Mouse (Mus musculus): ENCODE measurements around the gene Inpp4b.

GRCm38 (mm10) chr8:81893292-81893691 is 550.9 kb downstream of the Inpp4b start:
- TF ChIP-seq POLR2A (IDR thresholded peaks at IDR 0.05; ENCODE audit: borderline replicate concordance, extremely low read depth, insufficient read depth, insufficient read length, poor library complexity, severe bottlenecking) = no peak
- TF ChIP-seq CTCF (IDR thresholded peaks at IDR 0.05; ENCODE audit: borderline replicate concordance, extremely low read depth, insufficient read depth, insufficient read length) = no peak
